Mouse (Mus musculus) lung, postnatal 14 days (tissue): ENCODE measurements at regions not wholly inside any gene's neighbourhood (a gene's known extent, or its start where the extent isn't known, plus 50 kb on each side); places are given as distances from the start of the nearest gene placed in this dataset.

Experiments
- DNase-seq: peaks from one replicate; pipeline ENCODE4 v3.0.0; 2021

- DNase-seq = no peak
Measured at GRCm38 (mm10) chr8:125367374-125367773, 202.2 kb downstream of the Sipa1l2 start.

GRCm38 (mm10) chr8:125365004-125365403 lies 204.6 kb downstream of the Sipa1l2 start:
- no peak for DNase-seq

GRCm38 (mm10) chr8:125359456-125359855 lies 210.2 kb downstream of the Sipa1l2 start:
- no peak for DNase-seq

GRCm38 (mm10) chr8:125357759-125358158 lies 211.8 kb downstream of the Sipa1l2 start:
- DNase-seq = no peak

DNA sequence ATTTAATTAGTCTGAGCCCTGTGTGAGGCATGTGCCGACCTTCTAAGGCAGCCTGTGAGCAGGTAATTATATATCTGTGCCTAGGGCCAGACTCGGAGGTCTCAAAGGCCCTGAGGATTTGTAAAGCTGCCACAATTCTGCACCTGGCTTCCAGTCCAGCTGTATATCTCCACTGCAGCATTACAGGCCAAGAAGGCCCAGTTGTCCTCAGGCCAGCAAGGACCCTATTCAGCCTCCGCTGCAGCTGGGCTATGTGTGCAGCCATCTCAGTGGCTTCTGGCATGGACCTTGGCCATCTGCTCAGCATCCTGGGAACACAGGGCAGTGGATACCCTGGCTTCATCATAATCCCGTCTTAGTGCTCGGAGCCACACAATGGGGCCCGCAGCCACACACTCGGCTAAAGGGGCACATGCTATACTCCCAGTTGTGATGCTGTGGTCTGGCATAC lies 214.5 kb downstream of the Sipa1l2 start:
- DNase-seq = no peak

DNA sequence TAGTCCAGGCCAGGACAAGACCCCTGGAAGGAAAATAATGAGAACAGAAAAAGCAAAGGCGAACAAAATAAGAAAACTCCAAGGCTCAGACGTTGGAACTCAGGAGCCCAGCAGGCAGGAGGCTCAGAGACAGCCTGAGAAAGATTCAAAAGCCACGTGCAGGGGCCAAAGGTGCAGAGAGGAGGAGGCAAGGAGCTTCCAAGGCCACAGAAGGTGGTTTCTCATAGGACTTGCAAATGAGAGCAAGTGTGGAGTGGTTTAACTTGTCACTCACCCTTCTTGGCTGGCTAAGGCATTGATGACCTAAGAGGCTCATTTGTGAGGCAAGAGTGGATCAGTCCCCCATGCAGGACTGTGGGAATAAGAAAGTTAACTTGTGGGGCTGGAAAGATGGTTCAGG lies 217.3 kb downstream of the Sipa1l2 start:
- no peak for DNase-seq

- no peak for DNase-seq
Measured at GRCm38 (mm10) chr8:125351486-125352032, 218.0 kb downstream of the Sipa1l2 start.

DNA sequence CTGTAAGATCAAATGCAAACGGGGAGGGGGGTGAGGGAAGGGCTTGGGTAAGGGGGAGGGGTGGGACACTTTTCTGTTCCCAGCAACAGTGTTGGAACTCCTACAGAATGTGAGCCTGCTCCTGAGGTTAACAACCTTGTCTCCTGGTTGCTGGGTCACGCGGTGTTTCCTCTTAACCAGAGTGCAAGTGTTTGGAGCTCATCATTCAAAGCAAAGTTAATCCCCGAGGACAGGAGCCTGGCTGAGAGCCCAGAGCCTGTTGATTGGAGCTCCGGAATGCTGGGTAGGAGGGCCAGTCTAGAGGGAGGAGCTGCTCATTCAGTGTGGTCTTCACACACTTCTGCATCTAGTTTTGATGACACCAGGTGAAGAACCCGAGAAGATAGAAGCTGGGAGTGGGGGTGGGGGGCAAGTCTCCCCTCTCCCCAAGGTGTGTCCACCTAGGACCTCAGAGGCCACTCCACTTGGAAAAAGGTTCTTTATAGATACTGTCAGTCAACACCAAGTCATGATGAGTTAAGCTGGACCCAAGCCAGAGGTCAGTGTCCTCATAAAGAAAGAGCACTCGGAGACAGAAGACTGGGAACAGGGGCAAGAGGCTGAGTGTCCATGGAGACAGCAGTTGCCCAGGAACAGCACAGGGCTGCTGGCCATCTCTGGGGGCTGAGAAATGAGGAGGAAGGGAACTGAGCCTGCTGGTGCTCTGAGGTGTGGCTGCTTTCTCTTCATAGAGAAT lies 220.2 kb downstream of the Sipa1l2 start:
- DNase-seq = peak; percentile 78

GRCm38 (mm10) chr8:125346182-125346581 lies 223.4 kb downstream of the Sipa1l2 start:
- no peak for DNase-seq

GRCm38 (mm10) chr8:125345571-125345970 lies 224.0 kb downstream of the Sipa1l2 start:
- DNase-seq = no peak

DNA sequence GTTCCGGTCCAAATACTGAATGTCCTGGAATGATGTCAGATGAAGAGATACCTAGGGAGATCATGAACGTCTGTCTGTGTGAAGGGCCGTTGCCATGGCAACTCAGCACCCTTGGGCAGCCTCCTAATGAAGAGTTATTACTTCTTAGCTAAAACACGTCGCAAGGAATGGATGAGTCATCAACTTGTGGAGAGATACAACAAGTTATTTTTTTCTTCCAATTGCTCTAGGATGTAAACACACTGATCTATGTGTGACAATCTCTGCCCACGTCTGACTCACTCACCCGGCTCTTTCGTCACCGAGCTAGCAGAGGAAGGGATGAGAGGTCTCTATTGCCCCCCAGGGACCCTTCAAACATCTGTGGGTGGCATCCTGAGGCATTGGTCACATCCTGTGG lies 225.7 kb downstream of the Sipa1l2 start:
- no peak for DNase-seq

DNA sequence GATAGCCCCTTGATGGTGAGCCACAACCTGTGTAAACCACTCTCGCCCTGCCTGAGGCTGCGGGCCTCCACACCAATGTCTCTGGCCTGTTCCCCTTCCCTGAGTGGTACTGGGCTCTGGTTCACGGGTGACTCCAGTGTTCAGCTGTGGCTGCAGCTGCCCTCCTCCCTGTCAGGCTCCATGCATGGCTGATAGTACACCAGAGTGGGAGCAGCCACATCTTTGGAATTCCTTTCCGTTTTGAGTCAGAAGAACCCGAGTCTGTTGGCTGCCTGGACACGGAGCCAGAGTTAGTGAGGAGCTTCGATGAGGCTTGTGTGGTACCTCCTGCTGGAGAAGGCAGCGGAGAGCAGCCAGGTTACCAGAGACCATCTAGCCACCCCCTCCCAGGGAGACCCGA lies 227.1 kb downstream of the Sipa1l2 start:
- DNase-seq = no peak

- no peak for DNase-seq
Measured at GRCm38 (mm10) chr8:125341606-125342005, 228.0 kb downstream of the Sipa1l2 start.

DNA sequence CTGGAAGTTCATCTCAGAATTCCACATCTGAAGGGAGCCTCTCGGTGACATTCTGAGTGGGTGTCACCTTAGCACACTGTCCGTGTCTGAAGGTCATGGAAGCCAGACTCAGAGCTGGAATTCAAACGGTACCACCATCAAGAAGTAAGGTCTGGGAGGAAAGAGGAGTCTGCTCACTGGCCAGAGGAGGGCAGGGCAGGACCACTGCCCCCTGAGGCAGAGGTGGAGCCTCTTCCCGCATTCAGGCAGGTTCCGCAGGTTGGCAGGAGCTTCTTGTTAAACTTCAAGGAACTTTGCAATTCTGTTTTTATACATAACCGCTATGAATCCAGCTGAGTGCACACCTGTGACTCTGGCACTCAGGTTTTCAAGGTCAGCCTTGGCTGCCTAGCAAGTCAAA lies 231.4 kb downstream of the Sipa1l2 start:
- no peak for DNase-seq

- no peak for DNase-seq
Measured at GRCm38 (mm10) chr8:125337444-125338077, 232.0 kb downstream of the Sipa1l2 start.

DNA sequence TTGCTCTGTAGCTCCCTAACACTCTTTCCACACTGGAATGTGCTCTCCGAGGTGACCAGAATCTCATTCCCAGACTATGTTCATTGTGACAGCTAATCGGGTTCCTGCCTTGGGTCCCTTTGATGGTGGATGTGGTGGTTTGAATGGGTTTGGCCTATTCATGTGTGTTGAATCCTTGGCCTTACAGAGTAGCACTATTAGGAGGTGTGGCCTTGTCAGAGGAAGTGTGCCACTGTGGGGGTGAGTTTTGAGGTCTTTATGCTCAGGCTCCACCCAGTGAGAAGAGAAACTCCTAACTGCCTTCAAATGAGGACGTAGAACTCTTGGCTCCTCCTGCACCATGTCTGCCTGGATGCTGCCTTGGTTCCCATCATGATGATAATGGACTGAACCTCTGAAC lies 232.8 kb downstream of the Sipa1l2 start:
- no peak for DNase-seq

DNA sequence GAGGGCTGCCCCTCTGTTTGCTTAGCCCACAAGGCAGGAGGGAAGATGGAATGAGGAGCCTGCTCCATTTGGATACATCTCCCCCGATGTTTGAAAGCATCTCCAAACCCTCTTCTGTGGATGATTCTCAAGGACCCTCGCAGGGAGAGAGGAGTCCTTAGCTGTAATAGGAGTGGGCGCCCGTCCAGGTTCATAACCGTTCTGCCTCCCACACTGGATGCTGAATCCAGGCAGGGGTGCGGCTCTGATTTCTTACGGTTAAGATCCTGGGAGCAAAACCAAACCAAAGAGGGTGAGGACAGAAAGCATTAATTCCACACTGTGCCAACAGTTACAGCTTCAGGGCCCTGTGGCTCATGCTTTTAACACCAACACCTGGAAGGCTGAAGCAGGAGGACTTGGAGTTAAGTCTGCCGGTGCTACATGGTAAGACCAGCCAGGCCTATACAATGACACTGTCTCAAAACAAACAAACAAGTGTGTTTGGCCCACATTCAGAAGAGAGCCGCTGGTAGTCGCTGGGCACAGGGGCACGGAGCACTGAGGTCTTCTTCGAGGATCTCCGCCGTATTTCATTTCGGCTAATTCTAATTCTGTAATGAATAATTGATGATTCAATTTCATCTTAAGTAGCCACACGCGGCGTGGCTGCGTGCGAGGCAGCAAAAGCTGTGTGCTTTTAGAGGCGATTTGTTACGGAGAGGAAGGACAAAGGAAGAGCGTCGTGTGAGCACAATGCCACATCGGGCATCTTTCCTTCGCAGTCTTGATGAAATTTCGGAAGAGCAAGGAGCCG lies 233.8 kb downstream of the Sipa1l2 start:
- no peak for DNase-seq

- no peak for DNase-seq
Measured at GRCm38 (mm10) chr8:125335171-125335570, 234.4 kb downstream of the Sipa1l2 start.

GRCm38 (mm10) chr8:125330638-125331037 lies 239.0 kb downstream of the Sipa1l2 start:
- no peak for DNase-seq

- peak; percentile 50 for DNase-seq
Measured at GRCm38 (mm10) chr8:125328650-125329049, 241.0 kb downstream of the Sipa1l2 start.

DNA sequence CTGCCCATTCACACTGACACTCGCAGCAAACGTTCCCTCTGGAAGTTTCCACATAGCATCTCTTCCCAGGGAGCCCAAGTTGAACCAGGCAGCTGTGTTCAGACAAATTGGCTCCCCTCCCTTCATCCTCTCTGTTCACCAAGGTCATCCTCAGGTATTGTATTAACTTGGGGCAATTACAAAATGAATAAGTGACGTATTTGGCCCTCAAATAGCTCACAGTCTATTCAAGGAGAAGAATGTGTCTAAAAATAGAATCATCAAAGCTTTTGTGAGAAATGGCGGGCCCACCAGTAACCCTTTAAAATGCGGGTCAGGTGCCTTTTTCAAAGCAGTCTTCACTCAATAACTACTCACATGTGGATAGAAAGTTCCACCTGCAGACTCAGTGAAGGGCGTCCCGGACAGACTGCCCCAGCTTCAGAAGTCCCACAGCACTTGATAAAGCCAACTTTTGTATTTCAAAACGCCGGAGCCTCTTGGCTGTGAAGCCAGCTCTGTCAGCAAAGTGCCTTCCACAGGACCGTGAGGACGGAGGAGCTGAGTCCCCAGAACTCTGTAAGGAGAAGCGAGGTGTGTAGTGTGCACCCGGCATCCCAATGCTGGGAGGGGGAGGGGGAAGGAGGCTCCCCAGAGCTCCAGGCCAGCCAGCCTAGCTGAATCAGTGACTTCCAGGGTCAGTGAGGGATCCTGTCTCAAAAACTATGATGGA lies 241.9 kb downstream of the Sipa1l2 start:
- no peak for DNase-seq

GRCm38 (mm10) chr8:125327006-125327405 lies 242.6 kb downstream of the Sipa1l2 start:
- DNase-seq = no peak

- DNase-seq = no peak
Measured at GRCm38 (mm10) chr8:125325736-125326135, 243.9 kb downstream of the Sipa1l2 start.
